Mouse (Mus musculus): Measurements from ENCODE around the gene Sycn.
A peak's percentile ranks its signal among the peaks of the same experiment; 100 is the strongest.

Gene Sycn

GRCm38 (mm10) chr7:28560856-28561255, 20.2 kb downstream of the Sycn start:
- no peak for DNase-seq

GRCm38 (mm10) chr7:28561967-28562366, 21.3 kb downstream of the Sycn start:
- DNase-seq: peak; percentile 64

- peak; percentile 74 for DNase-seq
Measured at GRCm38 (mm10) chr7:28562371-28562770, 21.7 kb downstream of the Sycn start.

- DNase-seq: peak; percentile 74
Measured at GRCm38 (mm10) chr7:28562951-28563350, 22.3 kb downstream of the Sycn start.

GRCm38 (mm10) chr7:28565407-28565806, 24.7 kb downstream of the Sycn start:
- no peak for DNase-seq

- DNase-seq: no peak
Measured at GRCm38 (mm10) chr7:28567539-28567938, 26.9 kb downstream of the Sycn start.

- DNase-seq: peak; percentile 70
Measured at GRCm38 (mm10) chr7:28568253-28568652, 27.6 kb downstream of the Sycn start.

GRCm38 (mm10) chr7:28570291-28570981, 29.8 kb downstream of the Sycn start:
- peak; percentile 79 for DNase-seq

- DNase-seq: no peak
Measured at GRCm38 (mm10) chr7:28570982-28571682, 30.4 kb downstream of the Sycn start.

GRCm38 (mm10) chr7:28572689-28573088, 32.0 kb downstream of the Sycn start:
- no peak for DNase-seq

- DNase-seq: no peak
Measured at GRCm38 (mm10) chr7:28573236-28573635, 32.6 kb downstream of the Sycn start.

GRCm38 (mm10) chr7:28575597-28575996, 34.9 kb downstream of the Sycn start:
- DNase-seq: no peak

- peak; percentile 34 for DNase-seq
Measured at GRCm38 (mm10) chr7:28576271-28576914, 35.7 kb downstream of the Sycn start.

GRCm38 (mm10) chr7:28577826-28578542, 37.3 kb downstream of the Sycn start:
- DNase-seq: peak; percentile 22

GRCm38 (mm10) chr7:28578543-28579053, 37.9 kb downstream of the Sycn start:
- no peak for DNase-seq

- DNase-seq: no peak
Measured at GRCm38 (mm10) chr7:28579826-28580225, 39.1 kb downstream of the Sycn start.

- no peak for DNase-seq
Measured at GRCm38 (mm10) chr7:28581721-28582120, 41.0 kb downstream of the Sycn start.

GRCm38 (mm10) chr7:28582841-28583240, 42.2 kb downstream of the Sycn start:
- DNase-seq: no peak

- DNase-seq: no peak
Measured at GRCm38 (mm10) chr7:28583570-28584344, 43.1 kb downstream of the Sycn start.

GRCm38 (mm10) chr7:28584468-28584867, 43.8 kb downstream of the Sycn start:
- no peak for DNase-seq

- no peak for DNase-seq
Measured at GRCm38 (mm10) chr7:28585001-28585400, 44.3 kb downstream of the Sycn start.

Data from cerebellum, adult 9-11 months (tissue).